Mouse (Mus musculus) forebrain, embryonic 12.5 days (tissue): ENCODE measurements at regions not wholly inside any gene's neighbourhood (a gene's known extent, or its start where the extent isn't known, plus 50 kb on each side); places are given as distances from the start of the nearest gene placed in this dataset.

Experiments used
- ATAC-seq: fragments of 200-750 bp; cut with Nextera tagmentation; 2 replicates; pipeline ENCODE4 v1.8.0; 2017; ENCODE audit warnings: moderate TSS enrichment; ENCODE audit not compliant: low FRiP score
- H3K27ac ChIP-seq: fragments of 300-500 bp; sonication (generic); 2 replicates; pipeline ENCODE4 v1.5.1; 2016; ENCODE audit warnings: mild to moderate bottlenecking
- H3K27me3 ChIP-seq: fragments of 300-500 bp; sonication (generic); 2 replicates; pipeline ENCODE4 v1.6.1; 2016; ENCODE audit warnings: mild to moderate bottlenecking
- H3K36me3 ChIP-seq: fragments of 300-500 bp; sonication (generic); replicated peaks from 2 replicates; pipeline ENCODE4 v1.6.1; 2016; ENCODE audit warnings: mild to moderate bottlenecking
- H3K4me1 ChIP-seq: fragments of 300-500 bp; sonication (generic); 2 replicates; pipeline ENCODE4 v1.6.1; 2016
- H3K4me2 ChIP-seq: fragments of 300-500 bp; sonication (generic); 2 replicates; pipeline ENCODE4 v1.6.1; 2016; ENCODE audit warnings: mild to moderate bottlenecking, moderate library complexity
- H3K4me3 ChIP-seq: fragments of 300-500 bp; sonication (generic); replicated peaks from 2 replicates; pipeline ENCODE4 v1.5.1; 2016; ENCODE audit warnings: mild to moderate bottlenecking
- H3K9ac ChIP-seq: fragments of 300-500 bp; sonication (generic); 2 replicates; pipeline ENCODE4 v1.6.1; 2016; ENCODE audit warnings: mild to moderate bottlenecking
- H3K9me3 ChIP-seq: fragments of 300-500 bp; sonication (generic); 2 replicates; pipeline ENCODE4 v1.6.1; 2016
- WGBS: fragments of 180-500 bp; shearing (Covaris S2); methylation state at CpG from one replicate; pipeline ENCODE4 v1.1.7; 2016; 5-methylcytosine and 5-hydroxymethylcytosine counted together

DNA sequence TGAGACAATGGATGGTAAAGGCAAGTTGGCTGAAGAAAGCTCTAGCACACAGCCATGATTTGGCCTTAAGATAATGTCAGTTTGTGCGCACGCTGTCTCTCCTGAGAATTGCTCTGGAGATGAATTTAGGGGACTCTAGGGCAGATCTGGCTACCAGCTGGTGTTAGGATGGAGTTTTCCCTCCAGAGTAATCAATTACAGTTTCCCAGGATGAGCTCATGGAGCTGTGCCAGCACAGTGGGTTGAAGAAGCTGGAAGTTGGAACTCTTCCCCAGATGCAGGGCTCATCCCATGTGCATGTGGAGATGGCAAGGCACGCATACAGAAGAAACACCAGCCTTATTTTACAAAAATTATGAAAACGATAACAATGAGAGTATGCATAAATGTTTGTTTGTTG lies 481.0 kb downstream of the Gm826 start:
- H3K9ac ChIP-seq: no peak overlapping the region
- WGBS: 92% methylated on average over 4 of the region's 4 CpGs
- no peak for ATAC-seq

DNA sequence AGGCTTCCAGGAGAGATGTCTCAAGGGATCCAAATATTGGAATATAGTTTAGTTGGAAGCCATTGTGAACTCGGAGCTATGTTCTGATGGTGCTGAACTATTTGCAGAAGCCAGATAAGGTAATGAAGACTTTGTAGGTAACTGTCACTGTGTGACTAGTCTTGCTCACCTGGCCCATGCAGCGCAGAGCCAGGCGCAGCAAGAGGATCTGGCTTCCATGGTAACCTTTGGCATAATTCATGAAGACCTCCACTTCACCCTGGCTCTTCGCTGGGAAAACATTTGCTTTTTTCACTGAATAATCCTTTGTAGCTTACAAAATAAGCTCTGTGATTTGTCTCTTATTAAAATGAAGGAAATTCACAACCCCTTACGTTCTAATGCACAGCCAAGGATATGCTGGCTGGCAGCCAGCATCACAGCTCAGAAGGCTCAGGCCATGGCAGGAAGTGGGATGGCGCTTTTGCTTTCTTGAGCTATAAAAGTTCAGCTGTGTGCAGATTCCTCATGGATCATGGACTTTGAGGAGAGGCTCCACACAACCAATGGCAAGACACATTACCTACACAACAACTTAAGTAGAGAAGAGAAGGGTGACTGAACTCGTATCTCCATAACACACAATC lies 501.4 kb downstream of the Gm826 start:
- no peaks in the 10 kb centered on the region for H3K9me3 ChIP-seq
- no peaks in the 10 kb centered on the region for H3K36me3 ChIP-seq
- H3K4me2 ChIP-seq: no peak overlapping the region
- no peaks in the 10 kb centered on the region for H3K4me1 ChIP-seq
- ATAC-seq: no peak
- H3K27me3 ChIP-seq: no peaks in the 10 kb centered on the region
- no peak overlapping the region for H3K4me3 ChIP-seq
- H3K9ac ChIP-seq: no peak overlapping the region
- WGBS: 82% methylated on average over 7 of the region's 7 CpGs
- H3K27ac ChIP-seq: no peak overlapping the region

More for the DNA sequence above, 481.0 kb downstream of the Gm826 start:
- H3K4me3 ChIP-seq: no peak overlapping the region
- H3K36me3 ChIP-seq: no peaks in the 10 kb centered on the region
- H3K4me1 ChIP-seq: no peaks in the 10 kb centered on the region
- H3K27me3 ChIP-seq: no peaks in the 10 kb centered on the region
- H3K9me3 ChIP-seq: no peaks in the 10 kb centered on the region
- no peak overlapping the region for H3K4me2 ChIP-seq
- H3K27ac ChIP-seq: no peak overlapping the region

DNA sequence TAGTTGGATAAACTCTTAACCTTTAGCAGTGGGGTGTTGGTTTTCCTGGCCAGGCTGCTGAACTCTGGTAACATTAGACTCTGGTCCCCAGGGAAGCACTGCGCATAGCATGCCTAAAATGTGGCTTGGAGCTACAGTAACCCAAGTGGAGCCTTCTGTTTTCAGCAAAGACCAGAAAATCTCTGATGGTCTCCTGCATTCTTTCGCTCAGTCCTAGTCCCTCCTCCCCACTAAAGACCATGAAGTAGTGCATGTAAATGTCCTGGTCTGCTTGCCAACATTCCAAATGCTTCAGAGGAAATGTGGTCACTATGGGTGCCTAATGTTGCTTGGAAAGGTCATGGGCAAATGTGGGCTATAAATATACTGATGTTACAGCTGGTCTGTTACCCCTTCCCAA lies 507.5 kb downstream of the Gm826 start:
- H3K9me3 ChIP-seq: no peaks in the 10 kb centered on the region
- H3K9ac ChIP-seq: no peak overlapping the region
- no peak overlapping the region for H3K27ac ChIP-seq
- no peaks in the 10 kb centered on the region for H3K36me3 ChIP-seq
- no peak overlapping the region for H3K4me3 ChIP-seq
- ATAC-seq: no peak
- no peak overlapping the region for H3K4me2 ChIP-seq
- H3K27me3 ChIP-seq: no peaks in the 10 kb centered on the region
- WGBS: 93% methylated on average over 2 of the region's 2 CpGs
- no peaks in the 10 kb centered on the region for H3K4me1 ChIP-seq

DNA sequence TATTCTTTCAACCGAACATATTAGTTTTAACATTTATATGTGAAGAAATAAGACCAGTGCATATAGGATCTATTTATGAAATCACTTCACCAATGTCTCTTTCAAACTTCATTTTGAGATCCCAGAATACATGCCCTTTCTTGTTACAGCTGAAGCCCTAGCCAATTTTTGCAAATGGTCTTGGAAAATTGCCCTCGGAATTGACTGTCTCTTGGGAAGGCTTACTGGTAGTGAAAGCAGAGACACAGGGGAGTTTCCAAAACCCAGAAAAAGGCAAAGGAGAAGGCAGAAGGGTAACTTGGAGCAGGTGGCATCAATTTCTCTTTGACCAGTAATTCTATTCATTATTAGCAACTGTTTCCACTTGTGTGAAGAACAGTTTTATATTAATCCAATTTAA lies 515.4 kb downstream of the Gm826 start:
- Histone ChIP-seq H3K36me3 (no peaks in the 10 kb centered on the region), H3K27ac (no peak overlapping the region), H3K4me2 (no peak overlapping the region), H3K4me1 (no peaks in the 10 kb centered on the region), H3K4me3 (no peak overlapping the region), H3K9me3 (no peaks in the 10 kb centered on the region), H3K9ac (no peak overlapping the region), H3K27me3 (no peaks in the 10 kb centered on the region)
- WGBS: 89% methylated on average over 2 of the region's 2 CpGs
- ATAC-seq: no peak

DNA sequence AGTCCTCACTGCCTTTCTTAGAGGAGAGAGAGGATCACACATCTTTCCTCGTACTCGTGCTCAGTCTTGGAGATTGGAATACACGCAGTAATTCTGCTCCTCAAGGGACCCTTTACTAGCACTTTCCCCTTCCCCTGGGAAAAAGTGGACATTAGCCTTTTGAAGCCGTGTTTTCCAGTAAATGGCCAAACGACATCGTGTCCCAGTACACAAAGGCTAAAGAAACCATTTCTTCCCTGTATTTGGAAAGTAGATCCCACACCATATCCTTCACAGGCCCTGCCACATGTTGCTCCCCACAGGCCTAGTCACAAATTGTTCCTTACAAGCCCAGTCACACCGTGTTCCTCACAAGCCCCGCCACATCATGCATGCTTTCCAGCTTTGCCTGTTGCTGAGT lies 517.6 kb downstream of the Gm826 start:
- no peaks in the 10 kb centered on the region for H3K9me3 ChIP-seq
- H3K4me3 ChIP-seq: no peak overlapping the region
- H3K27me3 ChIP-seq: no peaks in the 10 kb centered on the region
- H3K27ac ChIP-seq: no peak overlapping the region
- 86% methylated on average over 8 of the region's 8 CpGs for WGBS
- H3K4me2 ChIP-seq: no peak overlapping the region
- no peaks in the 10 kb centered on the region for H3K36me3 ChIP-seq
- H3K9ac ChIP-seq: no peak overlapping the region
- no peak for ATAC-seq
- H3K4me1 ChIP-seq: no peaks in the 10 kb centered on the region
